Mouse (Mus musculus) gastrocnemius, postnatal 25 days (tissue): ENCODE results near the gene Syce2. TPM values are rescaled to one million over a fixed set of nuclear protein-coding genes. Genes with fewer than 3 reads are reported as not detected.
A peak's percentile ranks its signal among the peaks of the same experiment; 100 is the strongest.
"Not testable (repeated sequence)": the region's sequence is repeated elsewhere in the genome, so short reads cannot be mapped to it uniquely, and the experiment has no call there.

Source experiments
- DNase-seq: peaks from one replicate; pipeline ENCODE4 v3.0.0; 2022
- long read RNA-seq, 2 experiments: library from polyadenylated mRNA; stranded (forward); transcript quantifications; one replicate each; pipeline ENCODE4 v2.0.0; 2021
- total RNA-seq, 2 experiments: library from RNA; stranded (reverse); gene quantifications; 1 replicate in 1 of 2; 2 replicates in 1 of 2; pipeline ENCODE4 v1.2.3; 2021

Gene Syce2
- 1 to 10 TPM in 1 of 2 experiments, under 1 TPM in 1; 0.95 to 1.2 TPM for total RNA-seq
- long read RNA-seq, experiment 1, partial matches to known transcripts = 0 of 3 reads
- long read RNA-seq, experiment 1, other reads (novel, unspliced or antisense) = 0 of 3 reads
- long read RNA-seq, experiment 2, partial matches to known transcripts = 1 of 3 reads
- long read RNA-seq, experiment 2, other reads (novel, unspliced or antisense) = 0 of 3 reads

DNA sequence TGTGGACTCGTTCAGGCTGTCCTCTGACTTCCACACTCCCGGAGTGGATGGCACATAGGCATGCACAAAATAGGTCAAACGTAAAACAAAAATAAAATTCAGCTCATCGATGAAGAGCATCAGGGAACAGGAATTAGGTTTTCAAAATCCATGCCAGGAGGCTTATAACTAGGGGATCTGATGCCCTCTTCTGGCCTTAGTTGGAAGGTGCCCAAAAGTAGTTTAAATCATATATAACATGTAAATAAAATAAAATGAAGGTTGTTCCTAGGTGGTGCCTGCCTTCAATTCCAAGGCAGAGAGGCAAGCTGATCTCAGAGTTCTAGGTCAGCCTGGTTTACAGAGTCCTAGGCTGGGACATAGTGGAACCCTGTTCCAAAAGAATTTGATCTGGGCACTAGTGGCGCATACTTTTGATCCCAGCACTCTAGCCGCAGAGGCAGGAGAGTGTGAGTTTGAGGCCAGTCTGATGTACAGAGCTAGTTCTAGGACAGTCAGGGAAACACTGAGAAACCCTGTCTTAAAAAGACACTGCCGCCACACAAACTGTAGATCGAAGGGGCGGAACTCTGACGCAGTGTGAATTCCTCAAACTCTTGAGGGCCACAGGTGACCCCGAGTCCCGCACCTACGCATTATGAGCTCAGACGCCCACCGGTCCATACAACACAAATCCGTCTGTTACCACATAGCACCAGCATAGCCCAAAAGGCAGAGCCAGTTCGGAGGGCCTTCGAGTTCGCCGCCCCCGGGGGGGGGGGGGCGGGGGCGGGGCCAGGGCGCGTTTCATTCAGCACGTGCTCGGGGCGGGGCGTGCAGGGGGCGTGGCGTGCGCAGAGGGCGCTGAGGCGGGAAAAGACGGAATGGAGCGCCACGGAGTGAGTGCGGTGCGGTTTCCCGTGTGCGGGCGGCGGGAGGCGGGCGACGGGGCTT lies at the start of gene Syce2:
Gene Syce2, plus strand, starts transcription at position 736 of the 933 bp plus-strand sequence.
- DNase-seq = peak; percentile 57

DNA sequence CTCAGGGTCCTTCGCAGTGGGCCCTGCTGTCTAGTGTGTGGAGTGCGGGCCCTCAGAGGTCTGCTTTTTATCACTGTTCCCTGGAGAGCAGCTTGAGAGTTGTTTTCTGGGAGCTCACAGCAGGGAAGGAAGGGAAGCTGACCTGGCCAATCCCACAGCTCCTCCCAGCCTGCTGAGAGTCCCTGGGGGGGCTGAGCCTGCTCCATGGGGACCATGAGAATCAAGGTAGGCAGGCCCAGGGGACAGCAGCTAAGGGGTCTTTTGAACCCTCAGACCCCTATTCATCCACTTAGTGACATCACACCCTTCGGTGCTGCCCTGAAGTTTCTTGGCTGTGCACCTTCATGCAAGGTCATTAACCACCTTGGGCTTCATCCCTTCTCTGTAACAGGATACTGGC lies 49.2 kb upstream of the Syce2 start, which contains the start of gene Dand5:
Gene Dand5, minus strand, starts transcription at position 101 of the 400 bp plus-strand sequence.
- DNase-seq = no peak

DNA sequence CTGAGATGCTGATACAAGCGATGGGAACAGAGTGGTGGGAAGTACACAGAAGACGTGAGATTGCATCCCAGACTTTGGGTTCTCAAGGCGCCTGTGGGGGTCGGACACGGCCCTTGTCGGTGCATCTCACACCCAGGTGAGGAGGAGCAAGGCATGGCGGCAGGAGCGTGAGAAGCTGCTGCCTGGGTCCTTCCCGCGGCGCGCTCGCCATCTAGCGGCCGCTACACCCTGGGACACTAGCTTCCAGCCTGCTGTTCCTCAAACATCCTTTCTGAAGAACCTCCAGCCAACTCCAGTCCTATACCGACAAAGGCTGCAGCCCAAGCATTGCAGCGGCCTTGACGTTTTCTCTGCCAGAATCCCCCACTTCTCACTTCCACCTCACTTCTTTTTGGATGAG lies 48.3 kb upstream of the Syce2 start:
- peak; percentile 53 for DNase-seq

DNA sequence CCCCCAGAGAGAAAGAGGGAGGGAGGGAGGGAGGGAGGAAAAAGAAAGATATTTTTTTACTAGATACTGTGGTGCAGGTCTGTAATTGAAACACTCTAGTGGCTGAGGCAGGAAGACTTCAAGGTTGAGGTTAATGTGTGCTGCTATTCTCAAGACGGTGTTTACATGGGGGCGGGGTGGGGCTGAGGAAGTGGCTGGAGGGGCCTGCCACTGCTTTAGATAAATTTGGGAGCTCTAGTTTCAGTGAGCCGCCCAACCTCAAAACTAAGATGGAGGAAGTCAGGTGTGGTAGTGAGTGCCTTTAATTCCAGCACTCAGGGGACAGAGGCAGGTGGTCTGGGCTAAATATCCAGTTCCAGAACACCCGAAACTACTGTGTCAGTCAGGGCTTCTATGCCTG lies 46.3 kb upstream of the Syce2 start:
- no peak for DNase-seq

DNA sequence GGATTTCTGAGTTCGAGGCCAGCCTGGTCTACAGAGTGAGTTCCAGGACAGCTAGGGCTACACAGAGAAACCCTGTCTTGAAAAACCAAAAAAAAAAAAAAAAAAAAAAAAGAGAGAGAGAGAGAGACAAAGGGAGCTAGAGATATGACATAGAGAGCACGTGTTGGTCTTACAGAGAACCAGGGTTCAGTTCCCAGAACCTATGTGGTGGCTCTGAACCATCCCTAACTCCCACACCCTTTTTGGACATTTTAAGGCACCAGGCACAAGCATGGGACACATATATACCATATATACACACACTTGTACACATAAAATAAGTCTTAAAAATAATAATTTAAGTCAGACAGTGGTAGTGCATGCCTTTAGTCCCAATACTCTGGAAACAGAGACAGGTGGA lies 45.4 kb upstream of the Syce2 start:
- DNase-seq = not testable (repeated sequence)

DNA sequence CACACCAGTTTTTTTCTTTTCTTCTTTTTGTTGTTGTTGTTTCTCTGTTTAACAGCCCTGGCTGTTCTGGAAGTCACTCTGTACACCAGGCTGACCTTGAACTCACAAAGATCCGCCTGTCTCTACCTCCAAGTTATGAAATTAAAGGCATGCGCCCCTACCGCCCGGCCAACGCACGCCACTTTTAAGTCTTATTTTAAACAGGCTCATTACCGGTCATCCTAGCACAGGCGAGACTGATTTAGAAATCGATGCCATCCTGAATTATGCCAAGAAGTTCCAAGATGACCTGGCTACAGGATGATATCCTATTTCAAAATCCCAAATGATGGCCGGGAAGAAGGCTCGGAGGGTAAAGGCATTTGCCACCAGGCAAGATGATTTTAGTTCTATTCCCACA lies 40.4 kb upstream of the Syce2 start, which contains the start of gene Gadd45gip1:
Gene Gadd45gip1, plus strand, starts transcription at position 33 of the 400 bp plus-strand sequence.
- DNase-seq = peak; percentile 52

DNA sequence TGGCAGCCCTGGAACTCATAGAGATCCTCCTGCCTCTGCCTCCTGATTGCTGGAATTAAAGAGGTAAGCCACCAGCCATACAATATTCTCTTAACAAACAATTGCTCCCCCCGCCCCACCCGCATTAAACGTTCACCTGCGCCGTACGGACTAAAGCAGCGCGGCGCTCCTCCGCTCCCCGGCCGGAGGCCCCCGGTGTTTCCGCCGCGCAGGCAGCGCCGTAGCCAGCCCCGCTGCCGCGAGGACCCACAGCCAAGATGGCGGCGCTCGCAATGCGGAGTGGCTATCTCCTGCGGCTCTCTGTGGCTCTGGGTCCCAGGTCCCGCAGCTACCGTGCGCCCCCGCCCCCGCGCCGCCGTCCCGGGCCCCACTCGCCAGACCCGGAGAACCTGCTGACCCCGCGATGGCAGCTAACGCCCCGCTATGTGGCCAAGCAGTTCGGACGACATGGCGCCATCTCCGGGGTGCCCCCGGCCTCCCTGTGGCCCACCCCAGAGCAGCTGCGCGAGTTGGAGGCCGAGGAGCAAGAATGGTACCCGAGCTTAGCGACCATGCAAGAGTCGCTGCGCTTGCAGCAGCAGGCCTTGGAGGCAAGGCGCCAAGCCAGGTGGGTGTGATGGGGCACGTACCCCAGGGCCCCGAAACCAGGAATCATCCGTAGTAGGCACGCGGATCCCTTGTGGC lies 39.7 kb upstream of the Syce2 start:
- DNase-seq = peak; percentile 80

DNA sequence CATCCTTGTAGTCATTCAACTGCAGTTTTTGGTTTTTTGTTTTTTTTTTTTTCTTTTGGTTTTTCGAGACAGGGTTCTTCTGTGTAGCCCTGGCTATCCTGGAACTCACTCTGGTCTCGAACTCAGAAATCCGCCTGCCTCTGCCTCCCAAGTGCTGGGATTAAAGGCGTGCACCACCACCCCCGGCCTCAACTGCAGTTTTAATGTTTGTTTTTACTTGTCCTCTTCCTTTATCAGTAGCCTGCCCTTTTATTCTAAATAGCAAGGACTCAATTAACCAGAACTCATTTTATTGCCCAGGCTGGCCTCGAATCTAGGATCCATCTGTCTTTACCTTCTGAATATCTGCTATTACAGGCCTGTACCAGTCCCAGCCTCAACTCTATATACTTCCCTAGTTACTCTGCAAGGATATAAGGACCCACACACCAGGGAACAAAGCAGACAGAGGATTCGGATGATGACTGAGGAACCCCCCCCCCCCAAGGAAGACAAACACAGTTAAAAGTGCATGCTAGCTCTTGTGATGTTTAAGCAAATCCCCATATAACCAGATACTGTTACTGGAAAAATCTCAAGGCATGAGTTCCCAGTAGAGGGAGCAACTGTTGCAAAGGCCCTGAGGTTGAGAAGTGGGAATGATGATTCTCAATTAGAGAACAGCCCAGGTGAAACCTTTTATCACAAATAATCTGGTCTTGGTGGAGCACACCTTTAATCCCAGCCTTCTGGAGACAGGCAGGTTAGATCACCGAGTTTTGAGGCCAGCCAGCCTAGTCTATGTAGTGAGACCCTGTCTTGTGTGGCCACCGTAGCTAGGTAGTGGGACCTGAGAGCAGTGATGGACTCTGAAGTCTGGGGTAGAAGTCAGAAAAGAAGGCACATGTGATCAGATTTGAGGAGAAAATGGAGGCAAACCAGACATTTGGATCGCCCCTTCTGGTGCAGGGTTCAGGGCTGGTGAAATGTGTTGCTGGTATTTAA lies 38.9 kb upstream of the Syce2 start:
- DNase-seq = no peak

DNA sequence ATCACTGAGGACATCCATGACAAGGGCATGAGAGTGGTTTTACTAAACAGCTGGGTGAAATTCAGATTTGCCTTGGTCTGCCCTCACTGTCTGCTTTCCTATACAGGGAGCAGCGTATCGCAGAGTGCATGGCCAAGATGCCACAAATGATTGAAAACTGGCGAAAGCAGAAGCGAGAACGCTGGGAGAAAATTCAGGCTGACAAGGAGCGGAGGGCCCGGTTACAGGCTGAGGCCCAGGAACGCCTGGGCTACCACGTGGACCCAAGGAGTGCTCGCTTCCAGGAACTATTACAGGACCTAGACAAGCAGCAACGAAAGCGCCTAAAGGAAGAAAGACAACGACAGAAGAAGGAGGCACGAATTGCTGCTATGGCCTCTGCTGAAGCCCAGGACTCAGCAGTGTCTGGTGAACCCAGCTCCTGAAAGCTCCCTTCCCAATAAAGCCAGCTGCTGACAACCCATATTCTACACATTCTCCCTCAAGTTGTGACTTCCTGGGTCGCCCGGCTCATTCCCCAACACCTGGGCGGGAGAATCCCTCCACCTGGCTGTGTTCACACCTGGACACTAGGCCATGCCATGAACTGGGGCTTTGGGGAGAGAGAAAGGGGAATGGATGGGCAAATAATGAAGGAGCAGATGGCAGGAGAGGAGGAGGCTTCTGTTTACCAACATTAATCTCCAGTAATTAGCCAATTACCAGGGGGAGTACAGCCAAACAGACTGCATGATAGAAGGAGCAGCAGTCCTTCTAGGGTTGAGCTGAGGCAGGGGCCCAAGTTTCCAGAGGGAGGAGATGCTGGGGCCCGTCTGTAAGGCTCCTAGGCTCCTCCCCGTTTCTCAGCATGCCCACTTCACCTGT lies 37.7 kb upstream of the Syce2 start:
- DNase-seq = no peak

DNA sequence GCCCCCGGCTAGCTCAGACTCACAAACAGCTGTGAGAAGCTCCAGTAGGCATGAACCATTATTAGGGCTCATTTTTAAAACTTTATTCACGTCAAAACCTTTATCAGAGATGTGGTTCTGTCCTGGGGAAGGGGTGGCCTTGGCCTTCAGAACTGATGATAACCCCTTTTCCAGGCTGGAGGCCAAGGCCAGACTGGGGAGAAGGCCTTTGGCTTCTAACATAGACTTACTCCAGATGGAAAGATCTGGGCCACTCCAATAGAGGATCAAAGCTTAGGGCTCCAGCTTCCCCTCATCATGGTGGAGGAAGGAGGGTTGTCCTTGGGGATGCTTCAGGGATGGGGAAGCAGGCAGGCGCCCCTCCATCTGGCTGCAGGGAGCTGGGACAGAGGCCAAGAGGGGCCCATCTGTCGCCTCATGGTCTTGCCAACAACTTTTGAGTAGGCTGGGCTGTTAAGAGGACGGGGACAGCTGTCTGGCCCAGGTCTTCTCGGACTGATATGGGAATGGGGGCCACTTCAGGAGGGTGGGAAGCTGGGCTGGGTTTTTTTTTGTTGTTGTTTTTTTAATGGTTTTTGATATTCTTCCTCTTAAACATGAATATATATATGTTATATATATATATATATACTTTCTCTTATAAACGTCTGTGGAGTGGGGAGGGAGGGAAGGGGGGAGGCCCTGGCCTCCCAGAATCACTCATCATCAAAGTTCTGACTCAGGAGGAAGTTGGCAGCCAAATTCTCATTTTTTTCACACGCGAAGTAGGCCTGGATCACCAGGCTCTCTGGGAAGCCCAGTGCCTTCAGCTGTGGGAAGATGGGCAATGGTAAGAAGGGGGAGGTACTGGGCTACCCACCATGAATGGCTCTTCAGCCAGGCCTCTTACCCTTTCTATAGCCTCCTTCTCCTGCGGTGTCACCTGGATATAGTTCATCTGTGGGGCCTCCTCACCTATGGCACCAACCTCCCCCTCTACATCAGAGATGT lies 36.8 kb upstream of the Syce2 start:
- no peak for DNase-seq

DNA sequence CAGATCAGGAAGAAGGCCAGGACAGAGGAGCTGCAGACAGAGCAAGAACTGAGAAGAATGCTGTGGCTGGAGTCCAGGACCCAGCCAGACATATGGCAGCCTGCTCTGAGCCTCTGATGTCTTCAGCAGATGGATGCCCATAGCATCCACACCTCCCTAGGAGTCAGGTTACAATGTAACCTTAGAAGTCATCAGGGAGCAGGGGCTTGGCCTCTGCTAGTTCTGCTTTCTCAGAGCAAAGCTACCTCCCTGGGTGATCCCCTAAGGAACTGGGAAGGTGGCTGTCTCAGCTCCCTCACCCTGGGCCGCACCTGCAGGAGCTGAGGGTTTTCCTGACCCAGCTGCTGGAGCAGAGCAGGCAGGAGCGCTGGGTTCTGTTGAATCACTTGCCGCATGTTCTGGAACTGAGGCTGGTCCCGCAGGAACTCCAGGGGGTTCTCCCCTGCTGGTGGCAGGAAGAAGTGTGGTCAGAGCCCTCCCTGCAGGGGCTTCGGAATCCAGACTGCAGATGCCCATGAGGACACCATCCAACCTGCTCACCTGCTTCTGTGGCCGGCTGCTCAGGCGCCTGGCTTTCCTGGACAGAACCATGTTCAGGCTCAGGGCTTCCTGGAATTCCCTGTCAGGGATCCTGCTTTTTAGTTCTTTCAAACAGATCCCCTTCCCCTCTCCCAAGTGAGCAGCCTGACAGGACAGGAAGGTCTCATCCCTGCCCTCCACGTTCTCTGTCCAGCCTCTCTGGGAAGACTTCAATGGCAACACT lies 34.6 kb upstream of the Syce2 start:
- no peak for DNase-seq

DNA sequence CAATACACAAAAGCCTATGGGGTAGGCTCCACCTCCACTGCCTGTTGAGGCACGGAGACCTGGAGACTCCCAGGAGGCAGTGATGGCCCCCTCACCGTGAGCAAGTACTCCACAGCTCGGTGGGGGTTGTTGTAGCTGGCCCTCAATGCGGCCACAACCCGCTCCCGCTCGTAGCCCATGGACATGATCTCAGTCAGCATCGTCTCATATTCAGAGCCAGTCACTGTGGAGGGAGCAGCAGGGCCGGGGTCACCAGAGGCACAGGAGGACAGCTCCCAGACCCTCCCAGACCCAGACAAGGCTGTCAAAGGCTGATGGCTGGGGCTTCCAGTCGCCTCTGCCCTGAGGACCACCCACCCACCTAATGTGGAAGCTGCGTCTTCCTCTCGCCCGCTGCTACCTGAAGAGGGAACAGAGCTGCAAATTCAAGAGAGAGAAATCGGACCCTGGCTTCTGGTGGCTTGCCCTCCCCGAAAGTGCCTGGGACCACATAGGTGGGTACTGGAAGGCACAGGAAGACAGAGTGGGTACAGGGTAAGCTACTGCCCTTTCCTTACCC lies 33.9 kb upstream of the Syce2 start:
- DNase-seq = no peak

DNA sequence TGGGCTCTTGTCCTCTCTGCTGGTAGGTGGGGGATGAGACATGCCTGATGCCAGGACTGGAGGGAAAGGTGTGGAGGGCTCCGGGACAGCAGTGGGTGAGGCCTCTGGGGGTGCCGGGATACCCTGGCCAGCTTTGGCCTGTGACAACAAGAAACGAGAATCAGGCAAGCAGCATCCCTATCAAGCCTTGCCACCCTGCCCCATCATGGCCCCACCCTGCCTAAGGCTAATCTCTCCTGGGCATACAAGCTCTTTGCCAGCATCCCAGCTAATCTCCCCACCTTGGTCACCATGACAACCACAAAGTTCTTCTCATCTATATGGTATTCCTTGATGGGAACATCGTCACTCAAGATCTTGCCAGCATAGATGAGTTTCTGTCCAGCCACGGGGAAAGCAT lies 33.4 kb upstream of the Syce2 start:
- no peak for DNase-seq

DNA sequence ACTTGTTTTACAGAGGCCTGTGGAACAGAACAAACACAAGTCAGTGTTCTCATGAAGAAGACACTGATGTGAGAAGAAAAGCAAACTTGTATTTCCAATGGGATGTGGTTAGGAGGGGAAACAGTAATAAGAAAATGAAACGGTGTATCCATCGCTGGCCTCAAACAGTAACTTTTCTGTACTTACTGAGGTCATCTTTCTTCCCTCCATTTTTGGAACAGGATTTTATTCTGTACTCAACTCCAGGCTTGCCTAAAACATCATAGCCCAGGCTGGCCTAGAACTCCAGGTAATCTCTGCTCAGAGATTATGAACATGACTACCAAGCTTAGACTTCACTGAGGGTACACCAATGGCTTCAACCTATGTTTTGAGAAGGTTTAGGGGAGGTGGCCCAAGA lies 32.5 kb upstream of the Syce2 start:
- no peak for DNase-seq

DNA sequence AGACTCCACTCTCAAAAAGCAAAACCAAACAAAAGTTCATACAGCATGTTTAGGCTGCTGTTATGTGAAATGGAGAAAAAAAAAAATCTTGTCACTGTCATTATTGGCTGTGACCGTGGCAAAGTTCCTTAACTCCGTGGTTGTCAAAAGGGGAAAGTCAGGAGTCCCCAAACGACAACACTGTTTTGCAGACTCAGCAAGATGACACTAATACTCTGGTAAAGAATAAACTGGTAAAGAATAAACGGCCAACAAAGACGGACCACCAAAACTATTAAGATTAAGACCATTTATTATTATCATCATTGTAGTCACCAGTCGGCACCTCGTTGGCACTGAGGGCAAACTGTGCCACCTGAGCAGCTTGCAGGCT lies 32.0 kb upstream of the Syce2 start:
- no peak for DNase-seq

DNA sequence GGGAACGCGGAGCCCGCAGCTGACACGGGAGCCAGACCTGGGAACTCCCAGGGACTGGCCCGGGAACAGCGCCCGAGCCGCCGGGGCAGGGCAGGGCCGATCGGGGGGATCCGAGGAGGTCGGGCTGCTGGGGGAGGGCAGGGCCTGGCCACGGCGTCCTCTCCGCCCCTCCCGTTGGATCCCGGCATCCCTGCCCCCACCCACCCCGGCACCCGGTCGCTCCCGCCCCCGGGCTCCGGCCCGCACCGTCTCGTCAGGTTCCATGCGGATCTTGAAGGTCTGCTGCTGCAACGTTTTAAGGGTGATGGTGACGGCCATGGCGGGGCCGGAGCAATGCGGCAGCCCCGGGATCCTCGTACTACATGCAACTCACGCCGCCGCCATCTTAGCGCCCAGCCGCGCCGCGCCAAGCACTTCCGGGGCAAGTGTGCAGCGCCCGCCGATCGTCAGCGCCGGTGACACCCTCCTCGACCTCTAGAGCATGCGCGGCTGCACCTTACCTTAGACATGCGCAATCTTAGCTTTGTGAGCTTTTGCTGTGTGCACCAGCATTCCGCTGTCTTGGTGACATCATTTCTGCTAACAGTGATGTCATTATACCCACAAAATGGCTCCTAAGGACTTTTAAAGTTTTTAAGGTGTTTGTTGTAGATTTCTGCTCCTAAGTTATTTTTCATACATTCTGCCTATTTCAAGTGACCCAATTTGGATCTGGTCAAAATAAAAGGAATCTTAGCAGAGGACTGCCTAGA lies 31.5 kb upstream of the Syce2 start, which contains the start of gene Rad23a:
Gene Rad23a, minus strand, starts transcription at position 418 of the 752 bp plus-strand sequence.
- DNase-seq = peak; percentile 87

DNA sequence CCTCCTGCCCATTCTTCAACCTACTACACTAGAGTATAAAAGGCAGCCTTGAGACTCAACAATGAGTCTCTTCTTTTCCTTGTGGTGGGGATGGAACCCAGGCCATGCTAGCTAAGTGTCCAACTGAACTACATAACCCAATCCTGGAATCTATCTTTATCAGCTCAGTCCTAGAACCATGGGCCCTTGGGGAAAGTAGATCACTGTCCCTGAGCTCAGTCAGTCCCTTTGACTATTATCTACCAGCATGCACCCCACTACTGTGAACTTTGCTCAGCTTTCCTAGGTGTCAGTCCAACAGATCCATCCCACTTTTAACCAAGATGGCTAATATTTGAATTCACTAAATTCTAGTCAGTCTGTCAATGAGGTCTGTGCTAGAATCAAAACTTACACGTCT lies 30.4 kb upstream of the Syce2 start:
- no peak for DNase-seq
